Mouse (Mus musculus) neural tube, embryonic 14.5 days (tissue): ENCODE data around the gene Them4. TPM values are rescaled to one million over a fixed set of nuclear protein-coding genes. Genes with fewer than 3 reads are reported as not detected.
A peak's percentile ranks its signal among the peaks of the same experiment; 100 is the strongest.

Source experiments
- ATAC-seq: fragments of 200-750 bp; cut with Nextera tagmentation; 2 replicates; pipeline ENCODE4 v1.8.0; 2017; ENCODE audit warnings: low read depth, mild to moderate bottlenecking, moderate TSS enrichment, moderate library complexity
- H3K27ac ChIP-seq: fragments of 300-500 bp; sonication (generic); 2 replicates; pipeline ENCODE4 v1.5.1; 2014; ENCODE audit warnings: low read depth, mild to moderate bottlenecking, control low read depth, low read length, moderate library complexity, mixed read lengths
- H3K27me3 ChIP-seq: fragments of 300-500 bp; sonication (generic); 2 replicates; pipeline ENCODE4 v1.6.1; 2014; ENCODE audit warnings: low read length; ENCODE audit not compliant: control insufficient read depth, insufficient read depth
- H3K36me3 ChIP-seq: fragments of 300-500 bp; sonication (generic); 2 replicates; pipeline ENCODE4 v1.6.1; 2014; ENCODE audit warnings: low read length, mixed read lengths; ENCODE audit not compliant: control insufficient read depth, insufficient read depth
- H3K4me1 ChIP-seq: fragments of 300-500 bp; sonication (generic); 2 replicates; pipeline ENCODE4 v1.6.1; 2014; ENCODE audit warnings: low read length; ENCODE audit not compliant: control insufficient read depth, insufficient read depth
- H3K4me2 ChIP-seq: fragments of 300-500 bp; sonication (generic); 2 replicates; pipeline ENCODE4 v1.6.1; 2014; ENCODE audit warnings: mild to moderate bottlenecking, low read depth, low read length, control low read depth
- H3K4me3 ChIP-seq: fragments of 300-500 bp; sonication (generic); 2 replicates; pipeline ENCODE4 v1.5.1; 2014; ENCODE audit warnings: low read depth, low read length, control low read depth, mixed read lengths
- H3K9ac ChIP-seq: fragments of 300-500 bp; sonication (generic); replicated peaks from 2 replicates; pipeline ENCODE4 v1.6.1; 2014; ENCODE audit warnings: low read depth, mild to moderate bottlenecking, control low read depth, low read length, mixed read lengths
- H3K9me3 ChIP-seq: fragments of 300-500 bp; sonication (generic); 2 replicates; pipeline ENCODE4 v1.6.1; 2016; ENCODE audit warnings: low read length; ENCODE audit not compliant: control insufficient read depth
- WGBS: fragments of 180-500 bp; shearing (Covaris S2); extraction: QIAGEN DNeasy Blood & Tissue Kit; methylation state at CpG from one replicate; pipeline ENCODE4 v1.1.7; 2014; 5-methylcytosine and 5-hydroxymethylcytosine counted together
- polyA plus RNA-seq: library from polyadenylated mRNA; unstranded; fragments of >200 nt; fragmentation: Nextera tagmentation; extraction: Ambion mirVana; gene quantifications from 2 replicates; pipeline ENCODE4 v1.2.1, GENCODE M21; 2014

The Them4 gene
- polyA plus RNA-seq, 1 experiment from 2014 or later: 68.8 TPM

DNA sequence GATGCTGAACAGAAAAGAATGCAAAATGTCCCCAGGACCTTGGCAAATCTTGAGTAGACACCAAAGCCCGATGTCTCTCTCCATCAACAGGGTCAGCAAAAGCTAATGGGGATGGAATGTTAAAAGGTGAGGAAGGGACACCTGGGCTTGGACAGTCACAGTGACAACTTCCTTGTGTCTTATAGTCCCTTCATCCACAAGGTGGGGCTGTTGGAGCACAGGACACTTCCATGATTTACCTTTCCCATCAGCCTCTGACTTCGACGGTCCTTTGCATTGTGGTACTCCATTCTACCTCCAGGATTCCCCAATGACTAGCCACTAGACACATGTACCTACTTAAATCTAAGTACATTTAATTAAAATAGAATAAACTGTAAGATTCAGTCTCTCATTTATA, 18.8 kb downstream of the Them4 start:
- H3K4me2 ChIP-seq: no peak overlapping the region
- H3K36me3 ChIP-seq: peaks cover 5% of the 10 kb centered on the region; the same call in 1 of the 2 replicates
- H3K27ac ChIP-seq: no peak overlapping the region
- 64% methylated on average over 3 of the region's 3 CpGs for WGBS
- no peaks in the 10 kb centered on the region for H3K4me1 ChIP-seq
- no peak overlapping the region for H3K4me3 ChIP-seq
- H3K9ac ChIP-seq: no peak overlapping the region
- H3K27me3 ChIP-seq: no peaks in the 10 kb centered on the region
- no peak for ATAC-seq
- no peaks in the 10 kb centered on the region for H3K9me3 ChIP-seq

DNA sequence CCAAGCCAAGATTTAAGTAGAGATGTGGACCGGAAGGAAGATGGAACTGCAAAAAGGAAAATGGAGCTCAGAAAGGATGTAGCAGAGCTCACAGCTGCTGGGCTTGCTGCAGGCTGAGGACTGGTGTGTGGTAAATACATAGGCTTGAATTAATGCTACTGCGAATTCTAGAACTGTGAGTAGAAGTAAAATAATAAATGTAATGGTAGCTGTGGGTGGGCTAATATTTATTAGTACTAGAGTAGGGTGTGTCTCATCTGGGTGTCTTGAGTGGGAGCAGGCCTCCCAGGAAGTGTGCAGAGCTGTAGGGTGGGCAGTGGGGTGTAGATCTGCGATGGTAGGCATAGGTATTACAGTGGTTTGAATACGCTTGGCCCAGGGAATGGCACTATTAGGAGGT, 24.6 kb downstream of the Them4 start:
- 92% methylated on average over 4 of the region's 4 CpGs for WGBS
- ATAC-seq: no peak
- H3K36me3 ChIP-seq: no peaks in the 10 kb centered on the region; the same call in 1 of the 2 replicates
- no peak overlapping the region for H3K4me3 ChIP-seq
- no peak overlapping the region for H3K4me2 ChIP-seq
- no peaks in the 10 kb centered on the region for H3K9me3 ChIP-seq
- H3K27ac ChIP-seq: no peak overlapping the region
- H3K27me3 ChIP-seq: no peaks in the 10 kb centered on the region
- no peak overlapping the region for H3K9ac ChIP-seq
- no peaks in the 10 kb centered on the region for H3K4me1 ChIP-seq

DNA sequence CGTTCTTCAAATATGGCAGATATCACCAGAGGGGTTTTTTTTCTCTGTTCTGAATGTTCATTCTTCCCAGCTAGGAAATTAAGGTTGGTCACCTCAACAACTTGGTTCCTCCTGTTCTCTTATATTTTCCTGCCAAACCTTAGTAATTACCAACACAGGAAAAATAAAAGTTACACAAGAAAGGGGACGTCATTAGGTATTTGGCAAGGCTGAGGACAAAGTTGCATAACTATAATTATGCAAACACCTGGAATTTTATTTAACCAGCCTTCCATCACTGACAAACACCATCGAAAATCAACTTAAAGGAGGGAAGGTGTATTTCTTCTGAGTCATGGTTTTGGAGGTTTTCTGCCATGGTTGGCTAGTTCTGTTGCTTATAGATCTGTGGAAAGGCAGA, 28.6 kb downstream of the Them4 start:
- H3K27me3 ChIP-seq: no peaks in the 10 kb centered on the region
- no peaks in the 10 kb centered on the region for H3K36me3 ChIP-seq
- no peak overlapping the region for H3K4me3 ChIP-seq
- H3K9ac ChIP-seq: no peak overlapping the region
- H3K4me2 ChIP-seq: no peak overlapping the region
- 98% methylated on average over 3 of the region's 3 CpGs for WGBS
- ATAC-seq: no peak
- no peak overlapping the region for H3K27ac ChIP-seq
- no peaks in the 10 kb centered on the region for H3K9me3 ChIP-seq
- H3K4me1 ChIP-seq: no peaks in the 10 kb centered on the region

DNA sequence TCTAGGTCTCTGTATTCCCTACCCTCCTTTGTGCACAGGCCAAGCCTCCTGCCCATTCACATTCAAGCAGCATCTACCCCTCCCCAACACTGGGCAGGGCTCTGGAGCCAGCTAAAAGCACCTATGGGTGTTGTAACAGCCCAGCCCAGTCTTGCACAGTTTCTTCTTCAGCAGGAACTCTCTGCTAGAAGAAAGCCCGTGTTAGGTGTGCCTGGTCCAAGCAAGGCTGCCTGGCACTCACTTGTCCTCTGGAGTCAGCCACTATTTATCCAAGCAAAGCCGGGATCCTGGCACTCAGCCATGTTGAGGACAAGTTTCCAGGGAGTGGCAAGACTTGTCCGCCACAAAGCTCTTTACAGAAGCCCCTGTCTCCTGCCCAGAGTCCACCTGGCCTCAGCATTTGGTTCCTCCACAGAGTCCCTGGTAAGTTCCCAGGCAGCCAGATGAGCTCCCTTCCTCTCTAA, 32.1 kb downstream of the Them4 start, which contains the start of gene Them5:
Gene Them5 (plus strand): TSS at position 141 of the 464 bp plus-strand sequence.
- H3K4me2 ChIP-seq: no peak within 1 kb of the TSS
- H3K9me3 ChIP-seq: no peaks in the 10 kb centered on the region
- no peak for ATAC-seq
- H3K27me3 ChIP-seq: no peaks in the 10 kb centered on the region
- no peak within 1 kb of the TSS for H3K27ac ChIP-seq
- no peaks in the 10 kb centered on the region for H3K36me3 ChIP-seq
- H3K4me3 ChIP-seq: no peak within 1 kb of the TSS
- no peaks in the 10 kb centered on the region for H3K4me1 ChIP-seq
- no peak within 1 kb of the TSS for H3K9ac ChIP-seq
- WGBS: 70% methylated on average over 3 of the region's 3 CpGs

DNA sequence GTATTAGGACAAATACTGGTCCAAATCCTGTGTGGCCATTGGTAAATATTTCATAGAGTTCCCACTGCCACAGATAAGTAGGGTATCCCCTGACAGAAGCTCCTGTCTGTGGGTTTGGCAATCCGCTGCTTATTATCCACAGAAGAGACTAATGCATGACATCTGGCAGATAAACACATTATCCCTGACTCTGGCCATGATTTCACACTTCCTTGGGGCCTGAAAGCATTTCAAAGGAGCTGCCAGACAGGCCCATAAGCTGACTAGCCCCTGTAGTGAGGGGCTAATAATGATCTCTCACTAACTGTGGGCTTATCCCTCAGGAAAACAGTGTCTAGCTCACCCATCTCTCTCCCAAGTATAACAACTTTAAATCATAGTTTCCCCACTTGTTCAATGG, 32.7 kb downstream of the Them4 start:
- H3K27me3 ChIP-seq: no peaks in the 10 kb centered on the region
- ATAC-seq: no peak
- no peak overlapping the region for H3K4me3 ChIP-seq
- no peaks in the 10 kb centered on the region for H3K9me3 ChIP-seq
- H3K4me2 ChIP-seq: no peak overlapping the region
- H3K4me1 ChIP-seq: no peaks in the 10 kb centered on the region
- no peaks in the 10 kb centered on the region for H3K36me3 ChIP-seq
- H3K9ac ChIP-seq: no peak overlapping the region
- WGBS: 67% methylated on average over 1 of the region's 1 CpGs
- H3K27ac ChIP-seq: no peak overlapping the region

DNA sequence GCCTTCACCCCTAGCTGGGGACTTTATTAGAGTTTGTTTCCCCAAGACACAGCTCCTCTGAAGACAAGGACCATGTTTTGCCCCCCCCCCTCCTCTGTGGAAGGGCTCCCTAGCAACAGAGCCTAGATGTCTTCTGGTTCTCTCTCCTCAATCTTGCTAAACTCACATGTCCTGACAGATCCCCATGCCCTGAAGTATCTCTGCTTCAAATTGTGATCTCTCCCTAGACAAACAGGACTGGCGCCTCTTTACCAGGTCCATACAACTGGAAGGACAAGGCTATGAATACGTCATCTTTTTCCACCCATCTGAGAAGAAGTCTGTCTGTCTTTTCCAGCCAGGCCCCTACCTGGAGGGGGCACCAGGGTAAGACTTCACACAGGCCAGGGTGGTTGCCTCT, 34.3 kb downstream of the Them4 start:
- Histone ChIP-seq H3K36me3 (no peaks in the 10 kb centered on the region), H3K9me3 (no peaks in the 10 kb centered on the region), H3K9ac (no peak overlapping the region), H3K27ac (no peak overlapping the region), H3K27me3 (no peaks in the 10 kb centered on the region), H3K4me2 (no peak overlapping the region), H3K4me1 (no peaks in the 10 kb centered on the region), H3K4me3 (no peak overlapping the region)
- WGBS: 91% methylated on average over 2 of the region's 2 CpGs
- no peak for ATAC-seq

DNA sequence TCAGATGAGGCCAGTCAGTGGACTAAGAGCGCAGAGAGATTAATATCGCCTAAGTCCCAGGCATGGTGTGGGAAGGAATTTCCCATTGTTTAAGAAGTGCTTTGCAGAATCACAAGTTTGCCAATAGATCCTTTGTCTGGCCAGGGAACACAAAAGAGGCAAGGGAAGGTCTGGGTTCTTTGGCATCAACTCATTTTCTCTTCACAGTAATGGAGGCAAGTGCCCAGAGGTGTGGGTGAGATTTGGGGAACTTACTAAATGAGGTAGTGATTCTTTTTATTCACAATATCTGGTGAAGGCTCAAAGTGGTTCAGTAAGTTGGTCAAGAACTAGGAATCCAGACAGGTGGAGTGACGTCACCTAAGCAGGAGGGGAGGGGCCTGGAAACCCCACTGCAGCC, 35.0 kb downstream of the Them4 start:
- no peaks in the 10 kb centered on the region for H3K27me3 ChIP-seq
- no peak overlapping the region for H3K27ac ChIP-seq
- no peak overlapping the region for H3K9ac ChIP-seq
- H3K9me3 ChIP-seq: no peaks in the 10 kb centered on the region
- H3K4me3 ChIP-seq: no peak overlapping the region
- H3K4me1 ChIP-seq: no peaks in the 10 kb centered on the region
- WGBS: 77% methylated on average over 3 of the region's 3 CpGs
- H3K4me2 ChIP-seq: no peak overlapping the region
- no peaks in the 10 kb centered on the region for H3K36me3 ChIP-seq
- ATAC-seq: no peak

DNA sequence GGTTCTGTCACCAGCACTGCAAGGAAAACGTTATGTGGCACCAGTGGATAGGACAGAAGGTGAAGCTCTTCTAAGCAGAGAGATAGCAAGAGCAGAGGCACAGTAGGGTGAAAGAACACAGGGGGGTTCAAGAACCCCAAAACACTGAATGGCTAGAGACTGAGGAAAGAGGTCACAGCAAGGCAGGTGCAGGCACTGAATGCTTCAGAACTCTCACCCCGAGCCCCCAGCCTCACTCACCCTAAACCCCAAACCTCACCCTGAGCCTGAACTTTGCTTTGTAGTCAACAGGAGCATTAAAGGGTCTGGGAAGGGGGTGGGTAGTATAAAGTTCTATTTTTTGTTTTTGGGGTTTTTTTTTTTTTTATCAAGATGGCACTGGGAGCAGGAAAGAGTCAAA, 38.3 kb downstream of the Them4 start:
- Histone ChIP-seq H3K4me3 (no peak overlapping the region), H3K9me3 (no peaks in the 10 kb centered on the region), H3K4me1 (no peaks in the 10 kb centered on the region), H3K27me3 (no peaks in the 10 kb centered on the region), H3K27ac (no peak overlapping the region), H3K9ac (no peak overlapping the region), H3K36me3 (no peaks in the 10 kb centered on the region), H3K4me2 (no peak overlapping the region)
- no peak for ATAC-seq
- WGBS: 89% methylated on average over 2 of the region's 2 CpGs

DNA sequence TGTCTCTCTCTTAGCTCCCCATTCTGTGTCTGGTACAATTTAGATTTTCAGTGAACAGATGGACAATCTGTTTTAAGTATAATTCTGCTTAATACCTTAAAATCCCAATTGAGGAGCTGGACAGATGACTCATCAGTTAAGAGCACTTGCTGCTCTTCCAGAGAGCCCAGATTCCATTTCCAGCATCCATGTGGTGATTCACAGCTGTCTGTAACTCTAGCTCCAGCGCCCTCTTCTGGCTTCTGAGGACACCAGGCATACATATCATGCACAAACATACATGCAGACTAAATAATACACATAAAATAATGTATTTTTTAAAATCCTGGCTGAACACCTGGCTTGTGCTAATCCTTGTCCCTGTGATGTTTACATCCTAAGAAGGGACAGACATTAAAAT, 50.9 kb downstream of the Them4 start:
- Histone ChIP-seq H3K36me3 (no peaks in the 10 kb centered on the region), H3K27ac (no peak overlapping the region), H3K4me2 (no peak overlapping the region), H3K9me3 (no peaks in the 10 kb centered on the region), H3K9ac (no peak overlapping the region), H3K4me1 (no peaks in the 10 kb centered on the region), H3K27me3 (no peaks in the 10 kb centered on the region), H3K4me3 (no peak overlapping the region)
- 4% methylated on average over 1 of the region's 1 CpGs for WGBS
- no peak for ATAC-seq

DNA sequence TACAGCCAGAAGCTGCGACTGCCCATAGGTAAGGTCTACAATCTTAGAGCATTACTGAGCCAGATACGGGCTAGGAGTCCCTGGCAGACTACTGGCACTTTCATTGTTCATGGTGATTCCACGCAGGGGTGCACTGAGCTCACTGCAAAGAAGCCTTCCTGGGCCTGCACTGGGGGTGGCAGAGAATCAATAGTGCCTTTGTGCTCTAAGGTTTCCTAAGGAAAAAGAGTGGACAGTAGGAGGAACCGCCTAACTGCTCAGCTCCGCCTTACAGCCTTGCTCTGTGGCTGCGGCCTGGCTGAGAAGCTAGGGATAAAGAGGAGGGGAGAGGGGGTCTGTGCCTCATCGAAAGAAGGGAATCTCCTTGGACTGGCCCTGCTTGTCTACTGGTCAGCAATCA, 52.2 kb downstream of the Them4 start, which contains the start of gene C2cd4d:
Gene C2cd4d (plus strand): TSS at position 301 of the 400 bp plus-strand sequence.
- ATAC-seq: no peak
- no peak within 1 kb of the TSS for H3K27ac ChIP-seq
- WGBS: 36% methylated on average over 7 of the region's 7 CpGs
- H3K9me3 ChIP-seq: no peaks in the 10 kb centered on the region
- H3K4me1 ChIP-seq: no peaks in the 10 kb centered on the region
- no peaks in the 10 kb centered on the region for H3K27me3 ChIP-seq
- H3K4me3 ChIP-seq: peak within 1 kb of the TSS; percentile 50
- H3K9ac ChIP-seq: peak within 1 kb of the TSS; percentile 84
- peak within 1 kb of the TSS; percentile 86 for H3K4me2 ChIP-seq
- no peaks in the 10 kb centered on the region for H3K36me3 ChIP-seq
